Mouse (Mus musculus) hindbrain, embryonic 11.5 days (tissue): ENCODE data around the gene Flywch2. TPM values are rescaled to one million over a fixed set of nuclear protein-coding genes. Genes with fewer than 3 reads are reported as not detected.
"Not testable (repeated sequence)": the region's sequence is repeated elsewhere in the genome, so short reads cannot be mapped to it uniquely, and the experiment has no call there.

Experiments used
- ATAC-seq: fragments of 200-750 bp; cut with Nextera tagmentation; 2 replicates; pipeline ENCODE4 v1.8.0; 2017; ENCODE audit warnings: mild to moderate bottlenecking, moderate TSS enrichment, moderate library complexity; ENCODE audit not compliant: low FRiP score
- DNase-seq: peaks from one replicate; pipeline ENCODE4 v3.0.0-alpha.2; 2015; ENCODE audit warnings: low spot score
- H3K27ac ChIP-seq: fragments of 300-500 bp; sonication (generic); 2 replicates; pipeline ENCODE4 v1.5.1; 2014; ENCODE audit warnings: mild to moderate bottlenecking, low read depth, low read length
- H3K27me3 ChIP-seq: fragments of 300-500 bp; sonication (generic); 2 replicates; pipeline ENCODE4 v1.6.1; 2014; ENCODE audit warnings: mild to moderate bottlenecking, low read length, moderate library complexity, mixed read lengths; ENCODE audit not compliant: control insufficient read depth, insufficient read depth
- H3K36me3 ChIP-seq: fragments of 300-500 bp; sonication (generic); 2 replicates; pipeline ENCODE4 v1.6.1; 2014; ENCODE audit warnings: mild to moderate bottlenecking, low read length, moderate library complexity, mixed read lengths; ENCODE audit not compliant: control insufficient read depth, insufficient read depth
- H3K4me1 ChIP-seq: fragments of 300-500 bp; sonication (generic); replicated peaks from 2 replicates; pipeline ENCODE4 v1.6.1; 2014; ENCODE audit warnings: low read length, mixed read lengths; ENCODE audit not compliant: control insufficient read depth, insufficient read depth
- H3K4me2 ChIP-seq: fragments of 300-500 bp; sonication (generic); replicated peaks from 2 replicates; pipeline ENCODE4 v1.6.1; 2014; ENCODE audit warnings: mild to moderate bottlenecking, low read depth, low read length
- H3K4me3 ChIP-seq: fragments of 300-500 bp; sonication (generic); 2 replicates; pipeline ENCODE4 v1.5.1; 2014; ENCODE audit warnings: low read depth, low read length
- H3K9ac ChIP-seq: fragments of 300-500 bp; sonication (generic); 2 replicates; pipeline ENCODE4 v1.6.1; 2014; ENCODE audit warnings: low read depth, low read length
- H3K9me3 ChIP-seq: fragments of 300-500 bp; sonication (generic); 2 replicates; pipeline ENCODE4 v1.6.1; 2016; ENCODE audit warnings: low read length; ENCODE audit not compliant: control insufficient read depth
- WGBS: fragments of 180-500 bp; shearing (Covaris S2); extraction: QIAGEN DNeasy Blood & Tissue Kit; methylation state at CpG from one replicate; pipeline ENCODE4 v1.1.7; 2014; 5-methylcytosine and 5-hydroxymethylcytosine counted together
- polyA plus RNA-seq: library from polyadenylated mRNA; unstranded; fragments of >200 nt; fragmentation: Nextera tagmentation; extraction: Ambion mirVana; gene quantifications from 2 replicates; pipeline ENCODE4 v1.2.1, GENCODE M21; 2014

Gene Flywch2
- polyA plus RNA-seq, 1 experiment from 2014 or later: 27.7 TPM

DNA sequence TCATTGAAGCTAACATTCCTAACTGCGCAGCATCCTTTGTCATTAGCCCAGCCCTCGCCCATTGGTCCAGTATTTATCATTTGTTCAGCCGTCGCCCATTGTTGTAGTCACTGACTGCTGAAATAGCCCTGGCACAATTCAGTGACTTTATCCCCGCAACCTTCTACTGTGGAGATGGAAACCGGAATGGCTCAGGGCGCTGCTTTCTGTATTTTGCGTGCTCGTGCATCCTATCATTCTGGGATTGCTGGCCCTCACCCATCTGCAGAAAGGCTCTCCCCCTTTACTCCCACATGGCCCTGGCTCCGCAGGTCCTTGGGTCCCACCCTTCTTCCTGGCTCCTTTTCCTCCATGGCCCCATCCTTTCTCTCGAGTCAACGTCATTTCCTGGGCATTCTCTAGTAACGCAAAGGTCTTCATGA, 640 bp upstream of the Flywch2 start:
- peak overlapping the region; percentile 67 for H3K27ac ChIP-seq
- no peaks in the 10 kb centered on the region for H3K9me3 ChIP-seq
- peak; percentile 56 for ATAC-seq
- peak; percentile 72 for DNase-seq
- WGBS: 16% methylated on average over 13 of the region's 13 CpGs
- H3K4me1 ChIP-seq: 0 out of 2 replicates have a peak, but pooled peaks cover 2% of the 10 kb centered on the region
- peak overlapping the region; percentile 49 for H3K4me3 ChIP-seq
- H3K9ac ChIP-seq: peak overlapping the region; percentile 64
- no peaks in the 10 kb centered on the region for H3K27me3 ChIP-seq
- no peaks in the 10 kb centered on the region for H3K36me3 ChIP-seq
- peak overlapping the region; percentile 72 for H3K4me2 ChIP-seq

- ATAC-seq (no peak), DNase-seq (no peak)
- no peak overlapping the region for H3K9ac ChIP-seq
- no peak overlapping the region for H3K27ac ChIP-seq
- H3K4me3 ChIP-seq: no peak overlapping the region
- no peak overlapping the region for H3K4me2 ChIP-seq
- H3K36me3 ChIP-seq: no peaks in the 10 kb centered on the region
- H3K9me3 ChIP-seq: no peaks in the 10 kb centered on the region
- no peaks in the 10 kb centered on the region for H3K27me3 ChIP-seq
- H3K4me1 ChIP-seq: no peaks in the 10 kb centered on the region
Observed at GRCm38 (mm10) chr17:23783352-23783751, 2.5 kb downstream of the Flywch2 start.

- ATAC-seq (no peak), DNase-seq (no peak)
- H3K4me2 ChIP-seq: no peak overlapping the region
- no peaks in the 10 kb centered on the region for H3K4me1 ChIP-seq
- 50% methylated on average over 2 of the region's 2 CpGs for WGBS
- H3K9ac ChIP-seq: no peak overlapping the region
- no peak overlapping the region for H3K4me3 ChIP-seq
- H3K9me3 ChIP-seq: no peaks in the 10 kb centered on the region
- H3K27me3 ChIP-seq: no peaks in the 10 kb centered on the region
- no peak overlapping the region for H3K27ac ChIP-seq
- H3K36me3 ChIP-seq: no peaks in the 10 kb centered on the region
Observed at GRCm38 (mm10) chr17:23778447-23778846, 7.4 kb downstream of the Flywch2 start.

DNA sequence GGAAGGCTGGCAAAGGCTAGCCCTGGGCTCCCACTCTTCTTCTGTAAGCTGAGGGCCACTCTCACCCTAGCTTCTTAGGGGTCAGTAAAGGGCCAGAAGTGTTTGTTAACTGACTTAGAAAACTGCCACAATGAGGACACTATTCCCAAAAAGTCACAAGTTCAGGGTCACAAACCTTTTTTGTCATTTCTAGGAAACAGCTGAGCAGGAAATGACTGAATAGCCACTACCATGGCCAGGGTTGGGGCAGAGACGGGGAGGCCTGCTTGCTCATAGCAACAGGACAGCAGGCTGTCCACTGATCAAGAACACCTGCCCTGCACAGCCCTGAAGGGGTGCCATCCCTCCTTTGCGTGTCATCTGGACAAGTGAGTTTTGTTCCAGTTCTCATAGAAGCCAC, 8.7 kb downstream of the Flywch2 start:
- Histone ChIP-seq H3K9me3 (no peaks in the 10 kb centered on the region), H3K27me3 (no peaks in the 10 kb centered on the region), H3K27ac (no peak overlapping the region), H3K4me3 (no peak overlapping the region), H3K4me2 (no peak overlapping the region), H3K9ac (no peak overlapping the region), H3K36me3 (no peaks in the 10 kb centered on the region), H3K4me1 (no peaks in the 10 kb centered on the region)
- DNase-seq: no peak
- ATAC-seq: no peak
- WGBS: 82% methylated on average over 2 of the region's 2 CpGs

DNA sequence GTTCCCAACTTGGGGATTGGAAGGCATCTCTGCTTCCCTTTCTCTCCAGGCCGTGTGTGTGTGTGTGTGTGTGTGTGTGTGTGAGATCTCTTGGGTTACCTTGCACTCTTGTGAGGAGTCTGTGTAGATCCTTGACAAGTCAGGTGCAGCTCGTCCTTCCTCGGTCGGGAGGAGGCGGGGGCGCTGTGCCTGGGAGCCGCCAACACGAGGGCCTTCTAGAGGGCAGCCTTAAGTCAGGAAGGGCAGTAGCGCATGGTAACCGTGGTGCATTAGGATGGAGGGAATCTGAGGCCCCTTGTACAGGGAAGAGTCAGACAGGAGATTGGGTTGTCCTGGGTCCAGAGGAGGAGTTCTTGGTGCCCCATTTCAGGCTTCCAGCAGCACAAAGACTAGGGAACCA, 9.7 kb downstream of the Flywch2 start:
- Histone ChIP-seq H3K27me3 (no peaks in the 10 kb centered on the region), H3K27ac (no peak overlapping the region), H3K9ac (no peak overlapping the region), H3K36me3 (no peaks in the 10 kb centered on the region), H3K4me2 (no peak overlapping the region), H3K9me3 (no peaks in the 10 kb centered on the region), H3K4me1 (no peaks in the 10 kb centered on the region), H3K4me3 (no peak overlapping the region)
- WGBS: 81% methylated on average over 9 of the region's 10 CpGs
- no peak for DNase-seq
- no peak for ATAC-seq

GRCm38 (mm10) chr17:23774090-23774489, 11.8 kb downstream of the Flywch2 start:
- H3K36me3 ChIP-seq: no peaks in the 10 kb centered on the region
- H3K4me1 ChIP-seq: no peaks in the 10 kb centered on the region
- 0 out of 2 replicates have a peak, but pooled peaks have one; percentile 6 for ATAC-seq
- H3K27me3 ChIP-seq: no peaks in the 10 kb centered on the region
- H3K27ac ChIP-seq: no peak overlapping the region
- no peak overlapping the region for H3K4me3 ChIP-seq
- no peak overlapping the region for H3K9ac ChIP-seq
- H3K9me3 ChIP-seq: no peaks in the 10 kb centered on the region
- 11% methylated on average over 12 of the region's 12 CpGs for WGBS
- no peak overlapping the region for H3K4me2 ChIP-seq
- peak; percentile 85 for DNase-seq

DNA sequence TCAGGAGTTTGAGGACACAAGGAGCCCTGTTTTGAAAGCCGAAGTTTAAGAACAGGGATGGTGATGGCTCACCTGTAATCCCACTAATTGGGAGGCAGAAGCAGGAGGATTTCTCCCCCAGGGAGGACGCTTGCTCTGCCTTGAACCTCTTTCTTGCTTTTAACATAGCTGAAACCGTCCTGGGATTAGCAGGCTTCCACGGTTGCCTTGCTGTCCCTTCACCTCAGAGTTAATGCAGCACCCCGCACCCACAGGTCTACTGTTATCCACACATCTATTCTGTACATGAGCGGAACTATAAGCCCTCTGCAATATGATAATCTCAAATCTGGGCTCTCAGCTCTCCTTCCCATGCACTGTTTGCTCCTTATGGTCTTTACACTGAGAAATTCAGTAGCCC, 12.2 kb downstream of the Flywch2 start:
- Histone ChIP-seq H3K4me1 (no peaks in the 10 kb centered on the region), H3K4me2 (no peak overlapping the region), H3K27ac (no peak overlapping the region), H3K9me3 (no peaks in the 10 kb centered on the region), H3K9ac (no peak overlapping the region), H3K36me3 (no peaks in the 10 kb centered on the region), H3K27me3 (no peaks in the 10 kb centered on the region), H3K4me3 (no peak overlapping the region)
- ATAC-seq (no peak), DNase-seq (no peak)
- 69% methylated on average over 6 of the region's 6 CpGs for WGBS

DNA sequence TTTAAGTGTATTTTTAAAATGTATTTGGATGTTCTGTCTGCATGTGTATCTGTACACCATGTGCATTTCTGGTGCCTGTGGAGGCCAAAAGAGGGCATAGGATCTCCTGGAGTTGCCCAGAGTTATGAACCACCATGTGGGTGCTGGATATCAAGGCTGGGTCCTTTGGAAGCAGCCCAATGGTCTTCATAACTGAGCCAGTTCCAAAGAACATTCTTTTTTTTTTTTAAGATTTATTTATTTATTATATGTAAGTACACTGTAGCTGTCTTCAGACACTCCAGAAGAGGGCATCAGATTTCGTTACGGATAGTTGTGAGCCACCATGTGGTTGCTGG, 13.7 kb downstream of the Flywch2 start:
- H3K36me3 ChIP-seq, H3K4me1 ChIP-seq, H3K27me3 ChIP-seq, DNase-seq, H3K27ac ChIP-seq, H3K9me3 ChIP-seq, H3K4me3 ChIP-seq, H3K9ac ChIP-seq, ATAC-seq: not testable (repeated sequence)
- peak overlapping the region; percentile 26; the same call in 1 of the 2 replicates for H3K4me2 ChIP-seq
- WGBS: 91% methylated on average over 2 of the region's 2 CpGs

- Histone ChIP-seq H3K9me3 (no peaks in the 10 kb centered on the region), H3K27ac (peak within 1 kb of the TSS; percentile 90), H3K36me3 (no peaks in the 10 kb centered on the region), H3K27me3 (no peaks in the 10 kb centered on the region), H3K9ac (peak within 1 kb of the TSS; percentile 87), H3K4me2 (peak within 1 kb of the TSS; percentile 36), H3K4me1 (no peaks in the 10 kb centered on the region), H3K4me3 (peak within 1 kb of the TSS; percentile 65)
- peak; percentile 98 for ATAC-seq
- DNase-seq: peak; percentile 99
- WGBS: 4% methylated on average over 51 of the region's 58 CpGs
Observed at GRCm38 (mm10) chr17:23771284-23772218, 14.3 kb downstream of the Flywch2 start, which contains the start of gene Flywch1. TSS of gene Flywch1 (minus strand) at chr17:23771602.
